Mouse (Mus musculus) ovary, adult 18-20 months (tissue): ENCODE data around the gene Rxfp1.
A peak's percentile ranks its signal among the peaks of the same experiment; 100 is the strongest.

ENCODE experiments used
- DNase-seq: peaks from one replicate; pipeline ENCODE4 v3.0.0; 2022; ENCODE audit warnings: low spot score, mixed read lengths

Gene Rxfp1

DNA sequence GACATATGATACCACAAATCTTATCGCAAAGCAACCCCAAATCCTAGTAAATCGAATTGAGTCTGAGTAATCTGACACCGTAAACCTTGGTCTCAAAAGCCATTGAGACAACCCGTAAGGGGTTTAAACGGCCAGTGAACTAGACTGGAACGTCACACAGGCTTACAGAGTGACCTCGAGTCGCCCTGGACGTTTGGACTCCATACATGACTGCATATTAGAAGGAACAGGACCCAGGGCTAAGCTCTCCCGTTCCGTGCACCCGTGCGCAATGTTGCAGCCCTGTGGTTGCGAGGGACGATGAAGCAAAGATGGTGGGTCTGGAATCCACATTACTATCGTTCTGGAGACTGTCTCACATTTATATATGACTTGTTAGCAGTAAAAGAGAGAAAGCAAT is 65.5 kb downstream of the Rxfp1 start:
- DNase-seq: no peak

DNA sequence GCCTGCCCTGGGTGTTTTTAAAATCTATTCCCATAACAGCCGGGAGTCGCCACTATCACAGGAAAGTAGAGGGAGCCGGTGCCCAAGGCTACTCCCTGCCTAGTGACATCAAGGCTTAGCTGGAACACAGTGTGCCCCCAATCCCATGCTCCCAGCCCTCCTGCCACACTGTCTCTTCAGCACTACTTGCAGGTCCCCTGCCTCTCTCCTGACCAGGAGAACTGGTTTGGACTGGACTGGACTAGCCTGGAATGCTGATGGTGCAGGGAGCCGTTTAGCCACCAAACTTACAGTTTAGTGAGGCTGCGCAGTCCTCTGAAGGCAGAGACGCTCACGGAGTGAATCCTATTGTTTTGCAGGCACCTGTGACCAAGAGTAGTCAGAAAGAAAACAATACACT is 67.1 kb downstream of the Rxfp1 start:
- no peak for DNase-seq

DNA sequence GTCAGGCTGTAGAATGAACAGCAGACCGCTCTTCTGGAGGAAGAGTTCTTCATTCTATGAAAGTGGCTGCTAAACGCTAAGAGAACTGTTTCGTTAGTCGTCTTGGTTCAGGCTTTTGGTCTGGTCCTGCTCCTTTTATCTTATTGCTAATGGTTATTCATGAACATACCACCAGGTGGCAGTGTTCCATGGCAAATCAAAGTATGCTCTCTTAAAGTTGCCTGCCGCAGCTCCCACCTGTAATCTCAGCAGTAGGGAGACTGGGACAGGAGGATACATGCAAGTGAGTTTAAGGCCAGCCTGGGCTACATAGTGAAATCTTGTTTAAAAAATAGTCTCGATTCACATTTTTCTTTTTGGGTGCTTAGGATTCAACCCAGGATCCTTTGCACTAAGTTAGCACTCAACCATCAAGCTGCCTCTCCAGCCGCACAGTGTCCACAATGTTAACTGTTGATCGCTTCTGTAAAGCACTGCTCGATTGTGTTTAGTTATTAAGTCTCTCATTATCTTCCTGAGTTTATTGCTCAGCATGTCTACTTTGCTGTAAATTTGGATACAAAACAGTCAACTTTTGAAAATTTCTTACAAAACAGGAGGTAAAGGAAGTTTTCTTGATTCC is 72.8 kb downstream of the Rxfp1 start:
- DNase-seq: no peak

DNA sequence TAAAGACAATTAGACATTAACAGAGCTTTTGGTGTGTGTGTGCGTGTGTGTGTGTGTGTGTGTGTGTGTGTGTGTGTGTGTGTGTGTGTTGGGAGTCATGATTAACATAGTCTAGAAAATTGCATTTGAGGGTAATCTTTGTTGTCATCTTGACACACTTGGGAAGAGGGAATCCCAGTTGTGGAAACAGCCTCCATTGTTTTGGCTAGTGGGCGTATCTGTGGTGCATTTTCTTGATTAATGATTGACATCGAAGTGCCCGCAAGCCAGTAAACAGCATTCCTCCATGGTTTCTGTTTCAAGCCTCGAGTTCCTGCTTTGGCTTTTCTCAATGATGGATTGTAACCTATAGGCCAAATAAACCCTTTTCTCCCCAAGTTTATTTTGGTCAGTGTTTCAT is 81.0 kb downstream of the Rxfp1 start:
- no peak for DNase-seq

DNA sequence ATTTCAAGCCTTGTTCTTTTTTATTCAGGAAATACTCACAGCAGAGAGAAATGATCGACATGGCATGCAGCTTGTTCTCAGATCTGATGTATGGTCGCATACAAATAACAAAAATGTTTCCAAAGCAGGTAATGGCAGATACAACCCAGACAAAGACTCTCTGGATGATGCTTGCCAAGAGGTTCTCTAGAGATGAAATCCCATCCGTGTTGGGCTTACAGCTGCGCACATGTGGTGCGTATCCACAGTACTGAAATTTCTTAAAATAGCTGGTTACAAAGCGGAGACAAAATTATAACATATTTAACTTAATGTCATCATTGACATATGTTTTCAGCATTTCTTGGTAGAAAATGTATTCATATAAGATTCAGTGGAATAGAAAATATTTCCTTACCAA is 85.6 kb downstream of the Rxfp1 start:
- no peak for DNase-seq

GRCm38 (mm10) chr3:79629416-79629730 is 108.3 kb downstream of the Rxfp1 start, which contains the start of gene Etfdh:
Gene Etfdh, minus strand, starts transcription at chr3:79629500.
- DNase-seq: peak; percentile 60

GRCm38 (mm10) chr3:79628561-79629415 is 108.9 kb downstream of the Rxfp1 start, which contains the start of gene 4930579G24Rik:
Gene 4930579G24Rik, plus strand, starts transcription at chr3:79629079.
- DNase-seq: peak; percentile 99

GRCm38 (mm10) chr3:79628182-79628560 is 109.5 kb downstream of the Rxfp1 start:
- DNase-seq: no peak

DNA sequence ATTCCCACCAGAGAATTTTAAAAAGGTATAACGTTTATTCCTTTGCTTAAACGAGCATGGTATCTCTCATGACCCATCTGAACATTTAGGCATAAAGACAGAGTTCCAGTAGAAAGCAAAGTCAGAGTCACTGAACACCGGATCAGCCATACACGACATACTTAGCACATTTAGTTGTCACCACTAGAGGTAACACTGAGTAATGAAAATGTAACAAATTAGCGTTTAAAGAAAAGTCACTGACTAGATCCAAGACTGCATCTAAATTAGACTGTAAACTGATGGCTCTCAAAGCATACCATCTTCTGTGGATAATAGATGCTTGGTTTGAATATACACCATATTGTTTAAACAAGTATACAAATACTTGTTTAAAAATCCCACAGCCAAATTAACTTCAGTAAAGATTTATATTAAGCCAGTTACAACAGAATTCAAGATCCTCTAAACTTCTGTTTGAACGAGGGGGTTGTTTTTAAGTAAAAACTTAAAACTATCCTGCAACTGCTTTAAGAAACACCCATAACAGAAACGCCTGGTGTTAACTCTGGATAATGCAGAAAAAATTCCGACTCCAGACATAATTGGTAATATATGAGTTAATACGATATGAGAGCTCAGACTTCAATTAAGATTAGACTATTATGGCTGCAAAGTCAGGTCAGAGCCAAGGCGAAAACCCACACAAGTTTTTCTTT is 110.0 kb downstream of the Rxfp1 start:
- no peak for DNase-seq

DNA sequence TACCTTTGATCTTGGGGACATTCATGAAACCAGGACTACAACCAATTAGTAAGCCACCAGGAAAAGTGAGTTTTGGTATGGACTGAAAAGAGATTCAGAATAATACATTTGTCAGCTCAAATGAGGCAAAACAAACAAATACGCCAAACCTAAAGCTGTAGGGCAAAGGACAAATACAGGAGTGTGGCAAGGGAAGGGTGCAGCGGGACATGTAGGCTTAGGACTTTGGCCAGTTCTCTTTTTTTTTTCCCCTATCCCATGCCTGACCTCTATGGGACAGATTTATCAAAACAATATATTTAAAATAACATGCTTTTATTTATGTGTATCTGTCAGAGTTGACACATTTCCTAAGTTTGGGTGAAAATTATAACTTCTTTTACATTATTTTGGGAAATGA is 127.8 kb downstream of the Rxfp1 start:
- DNase-seq: no peak

DNA sequence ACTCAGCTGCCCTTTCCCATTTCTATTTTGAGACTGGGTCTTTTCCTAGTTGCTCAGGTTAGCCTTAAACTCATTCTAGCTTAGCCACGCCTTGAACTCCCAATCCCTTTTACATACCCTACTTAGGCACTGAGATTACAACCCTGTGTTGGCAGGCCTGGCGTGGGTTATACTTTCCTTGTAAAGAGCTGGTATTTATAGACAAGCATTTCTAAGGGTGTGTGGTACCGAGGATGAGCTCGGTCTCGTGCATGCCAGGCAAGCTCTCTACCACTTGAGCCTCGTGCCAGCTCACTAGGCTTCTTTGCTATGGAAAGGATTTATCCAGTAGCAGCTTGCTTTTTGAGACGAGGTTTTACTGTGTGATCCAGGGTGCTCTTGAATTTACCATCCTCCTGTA is 142.2 kb downstream of the Rxfp1 start:
- no peak for DNase-seq

DNA sequence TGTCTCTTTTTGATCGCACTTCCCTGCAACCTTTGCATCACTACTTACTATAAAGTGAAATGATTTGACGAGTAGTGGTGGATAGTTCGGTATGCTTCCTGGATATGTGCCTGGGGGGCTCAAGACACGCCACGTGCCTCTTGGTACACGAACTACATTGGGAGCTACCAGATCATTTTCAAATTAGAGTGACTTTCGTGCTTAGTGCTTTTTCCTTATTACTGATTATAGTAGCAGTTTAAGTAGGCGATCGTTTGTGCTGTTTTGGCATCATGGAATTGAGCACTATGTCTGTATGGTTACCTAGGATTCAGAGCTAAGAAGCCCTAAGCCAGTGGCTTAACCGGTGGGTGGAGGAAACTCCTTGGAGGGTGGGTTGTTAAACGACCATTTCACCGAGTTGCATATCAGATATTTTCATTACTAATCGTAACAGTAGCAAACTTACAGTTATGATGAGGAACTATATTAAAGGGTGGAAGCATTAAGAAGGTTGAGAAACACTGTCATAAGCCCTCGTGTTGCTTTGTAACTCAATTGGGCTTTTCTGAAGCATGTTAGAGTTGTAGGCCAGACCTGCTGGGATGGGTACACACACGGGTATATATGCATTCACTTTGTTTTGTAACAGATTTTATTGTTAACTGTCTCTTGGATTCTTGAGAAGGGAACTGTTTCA is 145.7 kb downstream of the Rxfp1 start:
- no peak for DNase-seq
